Mouse (Mus musculus): ENCODE data around the gene Pde6b.

- TF ChIP-seq POLR2A (IDR thresholded peaks at IDR 0.05; ENCODE audit: insufficient read depth, low read depth, low read length) (no peak), CTCF (IDR thresholded peaks at IDR 0.05) (no peak)
Measured at GRCm38 (mm10) chr5:108469617-108470016, 81.4 kb downstream of the Pde6b start.
